Mouse (Mus musculus) testis, adult 2 months (tissue): ENCODE measurements at regions not wholly inside any gene's neighbourhood (a gene's known extent, or its start where the extent isn't known, plus 50 kb on each side); places are given as distances from the start of the nearest gene placed in this dataset.

Experiments used
- H3K27ac ChIP-seq: fragments of 200-500 bp; 2 replicates; pipeline ENCODE4 v1.5.1; 2012; ENCODE audit warnings: low read depth, low read length; ENCODE audit not compliant: control insufficient read depth, insufficient read depth
- H3K27me3 ChIP-seq: fragments of 200-500 bp; 2 replicates; pipeline ENCODE4 v1.6.1; 2012; ENCODE audit warnings: mild to moderate bottlenecking, low read length, moderate library complexity; ENCODE audit not compliant: control insufficient read depth, insufficient read depth
- H3K36me3 ChIP-seq: fragments of 200-500 bp; 2 replicates; pipeline ENCODE4 v1.6.1; 2012; ENCODE audit warnings: mild to moderate bottlenecking, low read length; ENCODE audit not compliant: control insufficient read depth, insufficient read depth
- H3K4me1 ChIP-seq: fragments of 200-500 bp; 2 replicates; pipeline ENCODE4 v1.6.1; 2012; ENCODE audit warnings: low read length; ENCODE audit not compliant: control insufficient read depth, insufficient read depth
- H3K4me3 ChIP-seq: fragments of 200-500 bp; 2 replicates; pipeline ENCODE4 v1.5.1; 2012; ENCODE audit warnings: low read depth, mild to moderate bottlenecking, low read length, moderate library complexity, mixed read lengths; ENCODE audit not compliant: control insufficient read depth
- CTCF ChIP-seq: fragments of 200-500 bp; IDR thresholded peaks from 2 replicates; pipeline ENCODE4 v1.5.1; 2012; ENCODE audit warnings: low read depth, mild to moderate bottlenecking, inconsistent platforms, low read length, moderate library complexity; ENCODE audit not compliant: control insufficient read depth, insufficient read depth, insufficient replicate concordance
- POLR2A ChIP-seq: fragments of 200-500 bp; IDR thresholded peaks from 2 replicates; pipeline ENCODE4 v1.6.1; 2012; ENCODE audit warnings: low read depth, mild to moderate bottlenecking, inconsistent platforms, low read length, moderate library complexity; ENCODE audit not compliant: control insufficient read depth

- Histone ChIP-seq H3K36me3 (no peaks in the 10 kb centered on the region), H3K27ac (no peak overlapping the region), H3K4me1 (no peaks in the 10 kb centered on the region), H3K4me3 (no peak overlapping the region), H3K27me3 (no peaks in the 10 kb centered on the region)
- no peak for TF ChIP-seq POLR2A
- no peak for TF ChIP-seq CTCF
Measured at GRCm38 (mm10) chr3:121035904-121036549, 135.5 kb downstream of the Rwdd3 start.

- Histone ChIP-seq H3K4me3 (no peak overlapping the region), H3K27me3 (no peaks in the 10 kb centered on the region), H3K27ac (no peak overlapping the region), H3K4me1 (no peaks in the 10 kb centered on the region), H3K36me3 (no peaks in the 10 kb centered on the region)
- TF ChIP-seq CTCF (no peak), POLR2A (no peak)
Measured at GRCm38 (mm10) chr3:121025546-121026157, 145.8 kb downstream of the Rwdd3 start.

- H3K36me3 ChIP-seq: no peaks in the 10 kb centered on the region
- H3K27ac ChIP-seq: no peak overlapping the region
- no peaks in the 10 kb centered on the region for H3K27me3 ChIP-seq
- H3K4me1 ChIP-seq: no peaks in the 10 kb centered on the region
- no peak overlapping the region for H3K4me3 ChIP-seq
- no peak for TF ChIP-seq CTCF
- TF ChIP-seq POLR2A: no peak
Measured at GRCm38 (mm10) chr3:121024810-121025209, 146.7 kb downstream of the Rwdd3 start.

DNA sequence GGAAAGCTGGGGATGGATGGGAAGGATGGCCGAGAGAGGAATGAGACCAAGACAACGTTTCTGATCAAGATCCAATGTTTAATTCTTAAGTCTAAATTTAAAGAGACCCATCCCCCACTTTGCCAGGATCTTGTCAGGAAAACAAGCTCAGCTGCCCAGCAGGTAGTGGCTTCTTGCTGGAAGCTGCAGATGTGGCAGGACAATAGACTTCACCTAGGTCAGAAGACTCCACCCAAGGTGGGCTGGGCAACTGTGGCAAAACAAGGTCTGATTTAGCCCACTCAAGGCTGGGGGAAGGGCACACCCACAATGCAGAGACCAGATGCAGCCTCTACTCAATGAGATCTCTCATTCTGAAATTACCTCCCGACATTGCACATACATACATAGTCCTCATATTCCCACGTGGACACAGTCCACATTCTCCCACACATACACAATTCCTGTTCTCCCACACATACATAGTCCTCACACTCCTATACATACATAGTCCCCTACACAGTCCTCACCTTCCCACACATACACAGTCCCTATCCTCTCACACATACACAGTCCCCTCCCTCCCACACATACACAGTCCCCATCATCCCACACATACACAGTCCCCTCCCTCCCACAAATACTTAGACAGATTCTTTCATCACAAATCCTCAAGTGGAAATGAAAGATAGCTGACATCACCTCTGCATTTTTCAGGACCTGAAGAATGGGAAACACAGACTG is 150.2 kb downstream of the Rwdd3 start:
- H3K36me3 ChIP-seq: no peaks in the 10 kb centered on the region
- H3K27me3 ChIP-seq: no peaks in the 10 kb centered on the region
- no peaks in the 10 kb centered on the region for H3K4me1 ChIP-seq

DNA sequence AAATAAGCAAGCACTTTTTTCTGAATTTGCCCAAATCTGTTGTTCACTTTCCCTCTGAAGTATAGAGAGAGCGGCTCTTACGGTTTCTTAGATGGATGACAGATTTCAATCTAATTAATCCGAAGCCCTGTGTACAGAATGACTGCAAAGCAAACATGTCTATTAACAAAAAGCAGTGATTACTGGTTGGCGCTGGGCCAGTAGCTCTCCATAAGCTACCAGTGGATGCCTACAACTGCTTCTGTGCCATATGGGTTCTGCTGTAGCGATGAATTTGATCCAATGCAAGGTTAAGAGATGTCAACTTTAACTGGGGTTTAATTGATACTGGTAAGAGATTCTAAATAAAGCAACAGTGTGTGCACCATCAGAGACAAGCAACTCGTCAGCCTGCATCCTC is 162.3 kb downstream of the Rwdd3 start:
- Histone ChIP-seq H3K27ac (no peak overlapping the region), H3K27me3 (no peaks in the 10 kb centered on the region), H3K4me3 (no peak overlapping the region), H3K4me1 (no peaks in the 10 kb centered on the region), H3K36me3 (no peaks in the 10 kb centered on the region)
- TF ChIP-seq CTCF: no peak
- TF ChIP-seq POLR2A: no peak

More for the DNA sequence above, 150.2 kb downstream of the Rwdd3 start:
- no peak overlapping the region for H3K27ac ChIP-seq
- H3K4me3 ChIP-seq: no peak overlapping the region
- no peak for TF ChIP-seq CTCF
- TF ChIP-seq POLR2A: no peak

DNA sequence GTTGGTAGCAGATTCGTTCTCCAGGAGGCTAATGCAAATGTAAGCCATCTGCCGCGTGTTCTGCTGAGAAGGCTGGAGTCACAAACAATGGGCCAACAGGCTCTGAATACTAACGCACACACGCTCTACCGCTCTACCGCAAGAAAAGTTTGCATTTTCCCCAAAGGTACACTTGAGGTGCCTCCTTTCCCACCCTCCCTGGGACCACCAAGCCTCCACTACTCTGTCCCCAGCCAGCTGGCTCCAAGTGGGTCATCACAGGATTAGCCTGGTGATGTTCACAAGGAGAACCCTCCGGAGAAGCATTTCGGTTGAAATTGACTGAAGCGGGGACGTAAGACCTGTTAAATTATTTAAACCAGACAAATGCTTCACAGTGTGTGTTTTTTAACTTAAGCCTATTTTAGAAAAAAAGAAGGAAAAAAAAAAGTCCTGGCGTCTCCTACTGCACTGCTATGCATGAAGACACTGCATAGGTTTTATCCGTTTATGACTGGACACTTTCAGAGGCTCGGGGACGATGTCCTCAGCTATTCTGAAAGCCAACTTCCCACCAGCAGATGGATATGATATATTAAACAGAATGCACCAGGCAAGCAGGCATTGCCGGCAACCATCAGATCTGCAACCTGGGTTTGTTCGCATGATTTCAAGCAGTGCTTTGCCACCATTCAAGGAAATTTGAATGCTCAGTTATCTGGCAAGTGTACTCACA is 187.8 kb downstream of the Rwdd3 start:
- Histone ChIP-seq H3K27me3 (no peaks in the 10 kb centered on the region), H3K27ac (no peak overlapping the region), H3K36me3 (no peaks in the 10 kb centered on the region), H3K4me1 (no peaks in the 10 kb centered on the region; the same call in 1 of the 2 replicates), H3K4me3 (no peak overlapping the region)
- TF ChIP-seq POLR2A: no peak
- TF ChIP-seq CTCF: no peak

DNA sequence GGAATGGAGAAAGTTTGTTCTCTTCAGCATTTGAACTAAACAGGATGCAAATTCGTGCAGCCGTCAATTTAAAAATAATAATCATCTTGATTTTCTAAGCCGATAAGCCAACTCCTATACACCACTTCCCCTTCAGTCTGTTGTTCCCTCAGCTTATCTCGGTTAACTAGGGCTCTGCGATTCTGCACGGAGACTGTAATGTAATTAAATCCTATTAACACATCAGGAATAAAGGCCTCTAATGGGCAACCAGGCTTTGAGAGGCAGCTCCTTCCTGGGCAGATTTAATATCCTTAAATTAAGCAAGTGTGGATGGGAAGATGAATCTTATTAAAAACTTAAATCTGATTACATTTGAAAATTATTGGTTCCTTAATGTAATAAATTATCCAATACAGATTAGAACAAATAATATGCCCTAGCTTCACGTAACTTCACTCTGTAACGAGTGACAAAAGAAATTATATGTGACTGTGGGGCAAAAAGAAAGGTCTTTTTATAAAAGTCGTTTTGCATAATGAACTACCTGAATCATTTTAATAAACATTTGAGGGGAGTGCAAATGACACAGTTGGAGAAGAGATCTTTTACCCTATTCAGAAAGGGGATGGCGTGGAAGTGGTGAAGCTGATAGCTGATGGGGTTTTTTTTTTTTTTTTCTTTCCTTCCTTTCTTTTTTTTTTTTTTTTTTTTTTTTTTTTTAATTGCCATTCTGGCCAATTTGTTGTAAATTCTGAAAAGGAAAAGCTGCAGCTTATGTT is 188.5 kb downstream of the Rwdd3 start:
- Histone ChIP-seq H3K27ac (no peak overlapping the region), H3K4me3 (no peak overlapping the region), H3K36me3 (no peaks in the 10 kb centered on the region), H3K4me1 (no peaks in the 10 kb centered on the region; the same call in 1 of the 2 replicates), H3K27me3 (no peaks in the 10 kb centered on the region)
- TF ChIP-seq POLR2A (no peak), CTCF (no peak)
